In the genomic region with DNA sequence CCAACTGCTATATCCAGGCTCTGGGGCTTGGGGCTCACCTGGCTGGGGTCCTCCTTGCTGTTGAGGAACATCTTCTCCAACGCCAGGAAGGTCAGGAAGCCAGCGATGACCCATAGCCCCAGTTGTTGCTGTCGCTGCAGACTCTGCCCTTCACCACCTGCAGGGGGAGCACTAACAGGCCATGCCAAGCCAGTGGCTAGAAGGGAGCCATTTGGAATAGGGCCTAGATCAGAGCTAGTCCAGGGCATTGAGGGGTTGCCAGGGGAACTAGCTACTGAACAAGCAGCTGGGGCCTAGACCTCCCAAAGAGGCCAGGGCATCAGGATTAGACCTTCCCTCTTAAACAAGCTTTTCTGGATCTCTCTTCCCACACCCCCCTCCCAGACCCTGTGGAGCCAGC, we compare ENCODE assay signal across 9 mouse cellular contexts. TPM values are rescaled to one million over a fixed set of nuclear protein-coding genes. Genes with fewer than 3 reads are reported as not detected.
DNase-seq lines count a peak whose midpoint lies in the region; ATAC-seq and TF ChIP-seq lines count a peak whose summit lies in the region.
"Had no signal": no experiment of that assay in that cellular context is flagged by ENCODE, and none has a peak within 500 bp of the region (broad histone marks: within the 10 kb centered on the region; RNA-seq: fewer than 3 reads in every experiment).

No protein-coding gene starts in this region.

- 0 out of 2 replicates have a peak, but pooled peaks cover 2% of the 10 kb centered on the region for H3K4me1 ChIP-seq in intestine, postnatal 0 days (replicated peaks; ENCODE audit: control insufficient read depth, insufficient read depth, low read length)
- peaks cover 17% of the 10 kb centered on the region for H3K4me1 ChIP-seq in intestine, embryonic 16.5 days (ENCODE audit: control insufficient read depth, insufficient read depth, low read length)
- peaks cover 18% of the 10 kb centered on the region for H3K4me1 ChIP-seq in embryonic fibroblast, embryonic 13.5 days (ENCODE audit: control insufficient read depth, insufficient read depth, low read length)
- peaks cover 37% of the 10 kb centered on the region for H3K4me1 ChIP-seq in liver, embryonic 13.5 days (replicated peaks)
- peaks cover 15% of the 10 kb centered on the region for H3K4me1 ChIP-seq in midbrain, embryonic 16.5 days (ENCODE audit: control insufficient read depth, insufficient read depth, low read length)

- no peak overlapping the region for H3K4me2 ChIP-seq in intestine, postnatal 0 days (replicated peaks; ENCODE audit: low read depth)
- H3K4me2 ChIP-seq in intestine, embryonic 16.5 days (ENCODE audit: low read depth, low read length): no peak overlapping the region
- no peak overlapping the region for H3K4me2 ChIP-seq in liver, embryonic 13.5 days
- H3K4me2 ChIP-seq in midbrain, embryonic 16.5 days (ENCODE audit: low read length): no peak overlapping the region

- H3K27ac ChIP-seq in intestine, postnatal 0 days (ENCODE audit: low read depth, low read length): no peak overlapping the region
- no peak overlapping the region for H3K27ac ChIP-seq in intestine, embryonic 16.5 days (ENCODE audit: low read length)
- H3K27ac ChIP-seq in embryonic fibroblast, embryonic 13.5 days (ENCODE audit: insufficient read depth, low read length): no peak overlapping the region
- H3K27ac ChIP-seq in liver, embryonic 13.5 days: no peak overlapping the region
- H3K27ac ChIP-seq in midbrain, embryonic 16.5 days (ENCODE audit: low read length): no peak overlapping the region

- no peak overlapping the region for H3K4me3 ChIP-seq in intestine, postnatal 0 days (ENCODE audit: low read depth, low read length)
- H3K4me3 ChIP-seq in intestine, embryonic 16.5 days (ENCODE audit: low read length): no peak overlapping the region
- no peak overlapping the region for H3K4me3 ChIP-seq in embryonic fibroblast, embryonic 13.5 days (ENCODE audit: insufficient read depth, low read length)
- H3K4me3 ChIP-seq in liver, embryonic 13.5 days (replicated peaks): no peak overlapping the region
- H3K4me3 ChIP-seq in midbrain, embryonic 16.5 days (ENCODE audit: low read depth, low read length): no peak overlapping the region

- ATAC-seq in intestine, postnatal 0 days: no peak
- no peak for ATAC-seq in intestine, embryonic 16.5 days
- no peak for ATAC-seq in liver, embryonic 13.5 days (ENCODE audit: low read depth)
- ATAC-seq in midbrain, embryonic 16.5 days: no peak

- peaks cover 43% of the 10 kb centered on the region for H3K36me3 ChIP-seq in intestine, postnatal 0 days (ENCODE audit: control insufficient read depth, insufficient read depth)
- peaks cover 7% of the 10 kb centered on the region for H3K36me3 ChIP-seq in intestine, embryonic 16.5 days (ENCODE audit: control insufficient read depth, insufficient read depth, low read length)
- H3K36me3 ChIP-seq in liver, embryonic 13.5 days: peaks cover 54% of the 10 kb centered on the region
- peaks cover 23% of the 10 kb centered on the region for H3K36me3 ChIP-seq in midbrain, embryonic 16.5 days (ENCODE audit: control insufficient read depth, insufficient read depth, low read length)

- H3K9me3 ChIP-seq in intestine, postnatal 0 days (ENCODE audit: control insufficient read depth): no peaks in the 10 kb centered on the region
- H3K9me3 ChIP-seq in intestine, embryonic 16.5 days (ENCODE audit: control insufficient read depth, low read length): no peaks in the 10 kb centered on the region
- no peaks in the 10 kb centered on the region for H3K9me3 ChIP-seq in liver, embryonic 13.5 days (replicated peaks)
- H3K9me3 ChIP-seq in midbrain, embryonic 16.5 days (replicated peaks; ENCODE audit: control insufficient read depth, low read length, poor library complexity, severe bottlenecking): no peaks in the 10 kb centered on the region

- no peaks in the 10 kb centered on the region for H3K27me3 ChIP-seq in intestine, postnatal 0 days (replicated peaks; ENCODE audit: control insufficient read depth, insufficient read depth, low read length)
- no peaks in the 10 kb centered on the region for H3K27me3 ChIP-seq in intestine, embryonic 16.5 days (replicated peaks; ENCODE audit: control insufficient read depth, insufficient read depth, low read length)
- no peaks in the 10 kb centered on the region for H3K27me3 ChIP-seq in liver, embryonic 13.5 days
- no peaks in the 10 kb centered on the region for H3K27me3 ChIP-seq in midbrain, embryonic 16.5 days (ENCODE audit: control insufficient read depth, insufficient read depth, low read depth, low read length)

- no peak overlapping the region for H3K9ac ChIP-seq in intestine, postnatal 0 days (ENCODE audit: low read depth, low read length)
- H3K9ac ChIP-seq in intestine, embryonic 16.5 days (ENCODE audit: low read depth, low read length): no peak overlapping the region
- H3K9ac ChIP-seq in liver, embryonic 13.5 days: no peak overlapping the region
- H3K9ac ChIP-seq in midbrain, embryonic 16.5 days (ENCODE audit: low read depth, low read length): no peak overlapping the region

- TF ChIP-seq CTCF in intestine, postnatal 0 days (IDR thresholded peaks at IDR 0.05; ENCODE audit: low read depth): peak; percentile 83
- peak; percentile 61; the same call in 1 of the 2 replicates for TF ChIP-seq CTCF in embryonic fibroblast, embryonic 13.5 days (IDR thresholded peaks at IDR 0.05; ENCODE audit: borderline replicate concordance, insufficient read depth, low read length)

- 60% methylated on average over 3 of the region's 3 CpGs for WGBS in intestine, postnatal 0 days
- 51% methylated on average over 3 of the region's 3 CpGs for WGBS in intestine, embryonic 16.5 days
- WGBS in liver, embryonic 13.5 days (ENCODE audit: insufficient replicate concordance): 45% methylated on average over 3 of the region's 3 CpGs
- 46% methylated on average over 3 of the region's 3 CpGs for WGBS in midbrain, embryonic 16.5 days

- no peak; the same call in 1 of the 2 replicates for TF ChIP-seq POLR2A in embryonic fibroblast, embryonic 13.5 days (IDR thresholded peaks at IDR 0.05; ENCODE audit: low read depth, low read length)

- DNase-seq in B cell, adult 2 months: peak; percentile 76 to 78
- peak; percentile 45 for DNase-seq in T-cell, adult 2 months (ENCODE audit: low spot score)
- DNase-seq in liver, embryonic 13.5 days: peak; percentile 45
- peak; percentile 77 for DNase-seq in thymus, postnatal 4 days

RNA-seq across cellular contexts. Expression of a gene that starts 4.7 kb away (rescaled TPM):
- 12.6 and 15.0 TPM in 2 replicates for polyA plus RNA-seq in intestine, postnatal 0 days (2015; fragmentation: Nextera tagmentation; extraction: Ambion mirVana)
- 30.2 and 32.3 TPM in 2 replicates for polyA plus RNA-seq in intestine, embryonic 16.5 days (2015; fragmentation: Nextera tagmentation; extraction: Ambion mirVana)
- polyA plus RNA-seq in embryonic fibroblast, embryonic 13.5 days (2011; ENCODE audit: insufficient read length, low read depth, missing spikeins): 93.5 and 104 TPM in 2 replicates
- polyA plus RNA-seq in liver, embryonic 13.5 days (2015; fragmentation: Nextera tagmentation; extraction: Ambion mirVana): 10.6 and 10.9 TPM in 2 replicates
- 30.4 and 35.0 TPM in 2 replicates for polyA plus RNA-seq in midbrain, embryonic 16.5 days (2015; fragmentation: Nextera tagmentation; extraction: Ambion mirVana)

RNA-seq across cellular contexts. Expression of a gene that starts 11.7 kb away (rescaled TPM):
- polyA plus RNA-seq in intestine, postnatal 0 days (2015; fragmentation: Nextera tagmentation; extraction: Ambion mirVana): 155 and 163 TPM in 2 replicates
- polyA plus RNA-seq in intestine, embryonic 16.5 days (2015; fragmentation: Nextera tagmentation; extraction: Ambion mirVana): 238 and 252 TPM in 2 replicates
- polyA plus RNA-seq in embryonic fibroblast, embryonic 13.5 days (2011; ENCODE audit: insufficient read length, low read depth, missing spikeins): 309 and 331 TPM in 2 replicates
- polyA plus RNA-seq in liver, embryonic 13.5 days (2015; fragmentation: Nextera tagmentation; extraction: Ambion mirVana): 188 and 213 TPM in 2 replicates
- 226 and 247 TPM in 2 replicates for polyA plus RNA-seq in midbrain, embryonic 16.5 days (2015; fragmentation: Nextera tagmentation; extraction: Ambion mirVana)

RNA-seq across cellular contexts. Expression of a gene that starts 16.6 kb away (rescaled TPM):
- 5.1 and 7.3 TPM in 2 replicates for polyA plus RNA-seq in intestine, postnatal 0 days (2015; fragmentation: Nextera tagmentation; extraction: Ambion mirVana)
- polyA plus RNA-seq in intestine, embryonic 16.5 days (2015; fragmentation: Nextera tagmentation; extraction: Ambion mirVana): 4.2 and 6.1 TPM in 2 replicates
- polyA plus RNA-seq in embryonic fibroblast, embryonic 13.5 days (2011; ENCODE audit: insufficient read length, low read depth, missing spikeins): 0.79 TPM in 1 of 2 replicates, not detected in the other
- polyA plus RNA-seq in liver, embryonic 13.5 days (2015; fragmentation: Nextera tagmentation; extraction: Ambion mirVana): 14.1 and 15.1 TPM in 2 replicates
- 2.1 and 2.8 TPM in 2 replicates for polyA plus RNA-seq in midbrain, embryonic 16.5 days (2015; fragmentation: Nextera tagmentation; extraction: Ambion mirVana)

RNA-seq across cellular contexts. Expression of a gene that starts 30.1 kb away (rescaled TPM):
- polyA plus RNA-seq in intestine, postnatal 0 days (2015; fragmentation: Nextera tagmentation; extraction: Ambion mirVana): 0.50 and 0.55 TPM in 2 replicates
- polyA plus RNA-seq in intestine, embryonic 16.5 days (2015; fragmentation: Nextera tagmentation; extraction: Ambion mirVana): 0.72 and 0.94 TPM in 2 replicates
- not detected in 2 replicates for polyA plus RNA-seq in embryonic fibroblast, embryonic 13.5 days (2011; ENCODE audit: insufficient read length, low read depth, missing spikeins)
- polyA plus RNA-seq in liver, embryonic 13.5 days (2015; fragmentation: Nextera tagmentation; extraction: Ambion mirVana): 0.69 and 1.00 TPM in 2 replicates
- 0.42 and 0.64 TPM in 2 replicates for polyA plus RNA-seq in midbrain, embryonic 16.5 days (2015; fragmentation: Nextera tagmentation; extraction: Ambion mirVana)

RNA-seq across cellular contexts. Expression of a gene that starts 52.4 kb away (rescaled TPM):
- polyA plus RNA-seq in intestine, postnatal 0 days (2015; fragmentation: Nextera tagmentation; extraction: Ambion mirVana): not detected in 2 replicates
- 0.06 TPM in 1 of 2 replicates, not detected in the other for polyA plus RNA-seq in intestine, embryonic 16.5 days (2015; fragmentation: Nextera tagmentation; extraction: Ambion mirVana)
- not detected in 2 replicates for polyA plus RNA-seq in embryonic fibroblast, embryonic 13.5 days (2011; ENCODE audit: insufficient read length, low read depth, missing spikeins)
- 0.14 and 0.95 TPM in 2 replicates for polyA plus RNA-seq in liver, embryonic 13.5 days (2015; fragmentation: Nextera tagmentation; extraction: Ambion mirVana)
- 0.04 TPM in 1 of 2 replicates, not detected in the other for polyA plus RNA-seq in midbrain, embryonic 16.5 days (2015; fragmentation: Nextera tagmentation; extraction: Ambion mirVana)
- polyA plus RNA-seq: neural tube, embryonic 14.5 days had no signal
